Mouse (Mus musculus): ENCODE data around the gene Apoc1. TPM values are rescaled to one million over a fixed set of nuclear protein-coding genes. Genes with fewer than 3 reads are reported as not detected.

Apoc1 gene
- 1.9 and 2.3 TPM in 2 replicates for polyA plus RNA-seq (2015; fragmentation: Nextera tagmentation; extraction: Ambion mirVana)

- Histone ChIP-seq H3K4me2 (no peak within 1 kb of the TSS), H3K4me1 (replicated peaks) (no peaks in the 10 kb centered on the region), H3K9me3 (no peaks in the 10 kb centered on the region), H3K4me3 (no peak within 1 kb of the TSS), H3K9ac (no peak within 1 kb of the TSS), H3K36me3 (no peaks in the 10 kb centered on the region), H3K27ac (replicated peaks) (peak within 1 kb of the TSS; percentile 16; the same call in 1 of the 2 replicates), H3K27me3 (no peaks in the 10 kb centered on the region)
- ATAC-seq (ENCODE audit: low FRiP score, low read depth), result no peak
- WGBS, result 54% methylated on average over 28 of the region's 28 CpGs
Observed at GRCm38 (mm10) chr7:19691873-19692865, at the start of gene Apoc1. Gene Apoc1 (minus strand): TSS chr7:19692660.

GRCm38 (mm10) chr7:19741329-19742031 lies 49.0 kb upstream of the Apoc1 start:
- Histone ChIP-seq H3K36me3 (peaks cover 16% of the 10 kb centered on the region), H3K27me3 (no peaks in the 10 kb centered on the region), H3K9ac (no peak overlapping the region), H3K27ac (replicated peaks) (0 out of 2 replicates have a peak overlapping the region, but pooled peaks have one; percentile 42), H3K4me1 (replicated peaks) (peaks cover 16% of the 10 kb centered on the region), H3K4me3 (no peak overlapping the region), H3K4me2 (no peak overlapping the region), H3K9me3 (no peaks in the 10 kb centered on the region)
- WGBS, result 6% methylated on average over 8 of the region's 8 CpGs
- ATAC-seq (ENCODE audit: low FRiP score, low read depth), result no peak

GRCm38 (mm10) chr7:19740269-19740668 lies 47.8 kb upstream of the Apoc1 start:
- Histone ChIP-seq H3K9ac (no peak overlapping the region), H3K4me3 (no peak overlapping the region), H3K36me3 (peaks cover 22% of the 10 kb centered on the region), H3K9me3 (no peaks in the 10 kb centered on the region), H3K4me1 (replicated peaks) (peaks cover 14% of the 10 kb centered on the region), H3K27ac (replicated peaks) (no peak overlapping the region), H3K4me2 (no peak overlapping the region), H3K27me3 (no peaks in the 10 kb centered on the region)
- ATAC-seq (ENCODE audit: low FRiP score, low read depth), result no peak
- WGBS, result 90% methylated on average over 11 of the region's 11 CpGs

- no peak overlapping the region for H3K27ac ChIP-seq (replicated peaks)
- H3K9ac ChIP-seq, result no peak overlapping the region
- no peak overlapping the region for H3K4me2 ChIP-seq
- H3K27me3 ChIP-seq, result no peaks in the 10 kb centered on the region
- H3K4me3 ChIP-seq, result no peak overlapping the region
- peaks cover 7% of the 10 kb centered on the region; the same call in 1 of the 2 replicates for H3K4me1 ChIP-seq (replicated peaks)
- WGBS, result 93% methylated on average over 3 of the region's 3 CpGs
- H3K36me3 ChIP-seq, result peaks cover 30% of the 10 kb centered on the region
- H3K9me3 ChIP-seq, result no peaks in the 10 kb centered on the region
- no peak for ATAC-seq (ENCODE audit: low FRiP score, low read depth)
Observed at GRCm38 (mm10) chr7:19738771-19739170, 46.3 kb upstream of the Apoc1 start.

GRCm38 (mm10) chr7:19736389-19737057 lies 44.1 kb upstream of the Apoc1 start:
- Histone ChIP-seq H3K4me2 (no peak overlapping the region), H3K4me1 (replicated peaks) (peaks cover 1% of the 10 kb centered on the region; the same call in 1 of the 2 replicates), H3K27me3 (no peaks in the 10 kb centered on the region), H3K9ac (no peak overlapping the region), H3K9me3 (no peaks in the 10 kb centered on the region), H3K36me3 (peaks cover 42% of the 10 kb centered on the region), H3K4me3 (no peak overlapping the region), H3K27ac (replicated peaks) (no peak overlapping the region)
- ATAC-seq (ENCODE audit: low FRiP score, low read depth), result no peak
- WGBS, result 92% methylated on average over 16 of the region's 16 CpGs

GRCm38 (mm10) chr7:19734178-19734666 lies 41.8 kb upstream of the Apoc1 start:
- H3K9me3 ChIP-seq, result no peaks in the 10 kb centered on the region
- H3K36me3 ChIP-seq, result peaks cover 65% of the 10 kb centered on the region
- H3K4me3 ChIP-seq, result no peak overlapping the region
- H3K4me2 ChIP-seq, result no peak overlapping the region
- WGBS, result 89% methylated on average over 10 of the region's 10 CpGs
- H3K27ac ChIP-seq (replicated peaks), result no peak overlapping the region
- no peak for ATAC-seq (ENCODE audit: low FRiP score, low read depth)
- no peak overlapping the region for H3K9ac ChIP-seq
- no peaks in the 10 kb centered on the region for H3K27me3 ChIP-seq
- no peaks in the 10 kb centered on the region for H3K4me1 ChIP-seq (replicated peaks)

- H3K4me2 ChIP-seq, result no peak overlapping the region
- H3K9me3 ChIP-seq, result no peaks in the 10 kb centered on the region
- 92% methylated on average over 4 of the region's 4 CpGs for WGBS
- H3K27me3 ChIP-seq, result no peaks in the 10 kb centered on the region
- H3K4me3 ChIP-seq, result no peak overlapping the region
- H3K27ac ChIP-seq (replicated peaks), result no peak overlapping the region
- H3K9ac ChIP-seq, result no peak overlapping the region
- no peak for ATAC-seq (ENCODE audit: low FRiP score, low read depth)
- no peaks in the 10 kb centered on the region for H3K4me1 ChIP-seq (replicated peaks)
- peaks cover 76% of the 10 kb centered on the region for H3K36me3 ChIP-seq
Observed at GRCm38 (mm10) chr7:19726541-19726940, 34.1 kb upstream of the Apoc1 start.

- Histone ChIP-seq H3K4me1 (replicated peaks) (no peaks in the 10 kb centered on the region), H3K9me3 (no peaks in the 10 kb centered on the region), H3K4me3 (no peak overlapping the region), H3K27ac (replicated peaks) (no peak overlapping the region), H3K36me3 (peaks cover 57% of the 10 kb centered on the region), H3K4me2 (no peak overlapping the region), H3K9ac (no peak overlapping the region), H3K27me3 (no peaks in the 10 kb centered on the region)
- no peak for ATAC-seq (ENCODE audit: low FRiP score, low read depth)
- WGBS, result 96% methylated on average over 12 of the region's 12 CpGs
Observed at GRCm38 (mm10) chr7:19724167-19724566, 31.7 kb upstream of the Apoc1 start.

- H3K4me3 ChIP-seq, result no peak overlapping the region
- peaks cover 43% of the 10 kb centered on the region for H3K36me3 ChIP-seq
- no peak overlapping the region for H3K4me2 ChIP-seq
- no peaks in the 10 kb centered on the region for H3K9me3 ChIP-seq
- H3K9ac ChIP-seq, result no peak overlapping the region
- ATAC-seq (ENCODE audit: low FRiP score, low read depth), result no peak
- no peaks in the 10 kb centered on the region for H3K27me3 ChIP-seq
- no peaks in the 10 kb centered on the region for H3K4me1 ChIP-seq (replicated peaks)
- 88% methylated on average over 6 of the region's 6 CpGs for WGBS
- no peak overlapping the region for H3K27ac ChIP-seq (replicated peaks)
Observed at GRCm38 (mm10) chr7:19722754-19723195, 30.3 kb upstream of the Apoc1 start.

GRCm38 (mm10) chr7:19719200-19719599 lies 26.7 kb upstream of the Apoc1 start:
- WGBS, result 94% methylated on average over 4 of the region's 4 CpGs
- H3K27ac ChIP-seq (replicated peaks), result no peak overlapping the region
- H3K4me3 ChIP-seq, result no peak overlapping the region
- H3K36me3 ChIP-seq, result peaks cover 21% of the 10 kb centered on the region
- no peaks in the 10 kb centered on the region for H3K27me3 ChIP-seq
- ATAC-seq (ENCODE audit: low FRiP score, low read depth), result no peak
- H3K9ac ChIP-seq, result no peak overlapping the region
- no peak overlapping the region for H3K4me2 ChIP-seq
- H3K9me3 ChIP-seq, result no peaks in the 10 kb centered on the region
- H3K4me1 ChIP-seq (replicated peaks), result peaks cover 14% of the 10 kb centered on the region

- Histone ChIP-seq H3K4me2 (no peak overlapping the region), H3K27ac (replicated peaks) (no peak overlapping the region), H3K9me3 (no peaks in the 10 kb centered on the region), H3K4me3 (no peak overlapping the region), H3K4me1 (replicated peaks) (peaks cover 21% of the 10 kb centered on the region), H3K9ac (no peak overlapping the region), H3K36me3 (peaks cover 17% of the 10 kb centered on the region), H3K27me3 (no peaks in the 10 kb centered on the region)
- 93% methylated on average over 5 of the region's 5 CpGs for WGBS
- ATAC-seq (ENCODE audit: low FRiP score, low read depth), result no peak
Observed at GRCm38 (mm10) chr7:19718297-19718952, 26.0 kb upstream of the Apoc1 start.

All from hindbrain, embryonic 15.5 days (tissue).